Mouse (Mus musculus): Measurements from ENCODE around the gene Zfp444.

DNA sequence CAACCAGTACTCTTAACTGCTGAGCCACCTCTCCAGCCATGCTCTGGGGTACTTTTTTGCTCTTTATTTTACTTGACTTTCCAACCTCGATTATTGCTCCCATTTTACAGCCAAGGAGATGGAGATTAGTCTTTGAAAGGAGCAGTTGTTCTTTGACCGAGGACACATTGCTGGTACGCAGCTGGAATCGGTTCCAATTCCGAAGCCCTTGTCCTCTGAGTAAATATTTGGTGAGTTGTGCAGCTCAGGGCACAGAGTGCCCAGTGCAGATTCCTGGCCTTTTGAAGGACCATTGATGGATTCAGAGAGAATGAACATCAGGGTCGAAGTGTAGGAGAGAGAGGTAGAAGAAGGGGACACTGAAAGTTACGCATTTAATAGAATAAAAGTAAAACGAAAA is 1.8 kb downstream of the Zfp444 start:
- TF ChIP-seq CTCF (IDR thresholded peaks at IDR 0.05; ENCODE audit: control insufficient read depth, insufficient read depth, low read length) (no peak), POLR2A (IDR thresholded peaks at IDR 0.05; ENCODE audit: borderline replicate concordance, control insufficient read depth, low read depth, low read length) (no peak)

All from bone marrow, adult 2 months (tissue).